Mouse (Mus musculus): Measurements from ENCODE around the gene Tigd4. TPM values are rescaled to one million over a fixed set of nuclear protein-coding genes. Genes with fewer than 3 reads are reported as not detected.

The Tigd4 gene
- under 1 TPM in 1 of 2 experiments, not detected in 1; 0.09 TPM for total RNA-seq (2023)

GRCm38 (mm10) chr3:84593274-84593673 lies at the start of gene Tigd4:
Gene Tigd4 (plus strand): TSS chr3:84593574.

GRCm38 (mm10) chr3:84582023-84582912 lies 11.1 kb upstream of the Tigd4 start, which contains the start of gene Arfip1:
Gene Arfip1 (minus strand): TSS chr3:84582625.

Other genes with a start within 250 kb of the Tigd4 start
- gene Fhdc1, start 113.1 kb upstream of the Tigd4 start, total RNA-seq (2023), result 1 to 10 TPM; 1.4 to 4.2 TPM
- gene Arfip1, start 10.9 kb upstream of the Tigd4 start, total RNA-seq (2023), result 10 to 100 TPM; 38.2 to 42.4 TPM
- gene Tmem154, start 72.6 kb downstream of the Tigd4 start, total RNA-seq (2023), result 100 to 1,000 TPM; 167 to 178 TPM
- gene Fbxw7, start 221.7 kb downstream of the Tigd4 start, total RNA-seq (2023), result 10 to 100 TPM; 17.9 to 19.3 TPM